Mouse (Mus musculus) cerebellum, adult 9-10 months (tissue): ENCODE measurements around the gene Jmjd4.
A peak's percentile ranks its signal among the peaks of the same experiment; 100 is the strongest.

Source experiments
- DNase-seq: peaks from one replicate; pipeline ENCODE4 v3.0.0; 2022

Gene Jmjd4

GRCm38 (mm10) chr11:59471413-59472325 is 21.8 kb downstream of the Jmjd4 start:
- no peak for DNase-seq

GRCm38 (mm10) chr11:59472326-59472677 is 22.5 kb downstream of the Jmjd4 start, which contains the start of gene Zfp867:
Gene Zfp867, minus strand, starts transcription at chr11:59472474.
- peak; percentile 93 for DNase-seq

- DNase-seq, result no peak
Measured at GRCm38 (mm10) chr11:59477240-59477639, 27.4 kb downstream of the Jmjd4 start.

GRCm38 (mm10) chr11:59483212-59483611 is 33.4 kb downstream of the Jmjd4 start:
- peak; percentile 63 for DNase-seq

- no peak for DNase-seq
Measured at GRCm38 (mm10) chr11:59485641-59486040, 35.8 kb downstream of the Jmjd4 start.

GRCm38 (mm10) chr11:59486222-59486621 is 36.4 kb downstream of the Jmjd4 start:
- DNase-seq, result no peak

GRCm38 (mm10) chr11:59496672-59497310 is 46.9 kb downstream of the Jmjd4 start:
- no peak for DNase-seq

- no peak for DNase-seq
Measured at GRCm38 (mm10) chr11:59497747-59498146, 47.9 kb downstream of the Jmjd4 start.

- no peak for DNase-seq
Measured at GRCm38 (mm10) chr11:59501978-59502700, 52.3 kb downstream of the Jmjd4 start.

- peak; percentile 73 for DNase-seq
Measured at GRCm38 (mm10) chr11:59505351-59505838, 55.5 kb downstream of the Jmjd4 start.

- DNase-seq, result peak; percentile 81
Measured at GRCm38 (mm10) chr11:59505839-59506712, 56.2 kb downstream of the Jmjd4 start.

- no peak for DNase-seq
Measured at GRCm38 (mm10) chr11:59506713-59507074, 56.8 kb downstream of the Jmjd4 start.
